Mouse (Mus musculus): ENCODE results near the gene Cym. TPM values are rescaled to one million over a fixed set of nuclear protein-coding genes. Genes with fewer than 3 reads are reported as not detected.

The Cym gene
- polyA plus RNA-seq (2017; shearing (Covaris generic)), result under 1 TPM in 1 of 2 experiments, not detected in 1; 0.90 TPM

- ATAC-seq, result no peak
Measured at GRCm38 (mm10) chr3:107221608-107222007, at the start of gene Cym. TSS of gene Cym (minus strand) at chr3:107221732.

DNA sequence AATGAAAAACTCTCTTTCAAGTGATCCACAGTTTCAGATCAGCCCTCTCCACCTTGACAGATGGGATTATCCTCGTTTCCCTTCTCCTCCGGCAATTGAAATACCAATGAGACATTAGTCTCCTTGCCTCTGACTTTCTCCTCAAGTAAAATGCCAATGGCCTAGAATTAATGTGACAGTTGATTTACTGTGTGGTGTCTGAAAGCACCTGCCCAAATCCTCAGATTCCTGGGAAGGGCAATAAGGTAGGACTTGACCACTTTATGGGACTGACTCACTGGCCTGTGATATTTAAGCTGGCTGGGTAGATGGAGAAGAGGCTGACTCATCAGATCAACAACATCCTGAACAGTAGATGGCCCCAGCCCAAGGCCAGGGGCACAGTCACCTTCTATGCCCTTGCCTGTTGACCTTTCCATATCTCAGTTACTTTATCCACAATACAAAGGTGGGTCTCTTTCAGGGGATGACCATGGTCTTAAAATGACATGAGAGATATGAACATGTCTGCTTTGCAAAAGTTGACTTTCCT, 45.3 kb upstream of the Cym start:
- no peak for ATAC-seq

DNA sequence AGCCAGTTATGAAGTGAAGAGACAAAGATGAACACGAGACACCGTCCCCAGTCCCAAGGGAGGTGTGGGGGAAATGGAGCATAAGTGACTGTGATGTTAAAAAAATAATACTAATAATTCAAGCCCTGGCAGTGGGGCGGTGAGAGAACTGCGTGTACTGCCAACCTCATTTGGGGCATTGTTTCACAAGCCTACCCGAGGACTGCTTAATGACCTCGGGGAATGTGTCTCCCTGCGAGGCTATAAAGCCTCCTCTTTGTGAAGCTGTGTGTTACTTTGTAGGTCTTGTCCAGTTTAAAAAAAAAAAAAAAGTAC, 40.3 kb upstream of the Cym start:
- ATAC-seq, result no peak

- ATAC-seq, result no peak
Measured at GRCm38 (mm10) chr3:107260956-107261850, 39.7 kb upstream of the Cym start.

- no peak for ATAC-seq
Measured at GRCm38 (mm10) chr3:107257924-107258323, 36.4 kb upstream of the Cym start.

GRCm38 (mm10) chr3:107256724-107257123, 35.2 kb upstream of the Cym start:
- ATAC-seq, result no peak

GRCm38 (mm10) chr3:107255992-107256391, 34.5 kb upstream of the Cym start:
- ATAC-seq, result no peak

GRCm38 (mm10) chr3:107253925-107254324, 32.4 kb upstream of the Cym start:
- no peak for ATAC-seq

GRCm38 (mm10) chr3:107252035-107252434, 30.5 kb upstream of the Cym start:
- no peak for ATAC-seq

DNA sequence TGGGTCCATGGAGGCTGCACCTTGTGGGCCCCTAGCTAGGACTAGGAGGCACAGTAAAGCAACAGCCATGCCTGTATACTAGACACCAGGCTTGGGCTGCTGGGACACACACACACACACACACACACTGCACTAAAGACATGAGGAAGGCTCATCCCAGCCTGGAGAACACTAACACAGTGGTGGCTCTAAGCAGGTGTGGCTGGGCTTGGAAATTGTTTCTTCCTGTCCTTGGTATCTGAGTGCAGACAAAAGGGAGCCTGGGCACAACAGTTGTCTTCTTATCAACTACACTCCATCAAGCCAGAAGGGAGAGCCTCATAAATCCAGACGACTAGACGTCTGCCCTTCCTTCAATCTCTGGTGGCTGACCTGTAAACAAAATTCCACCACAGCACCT, 28.8 kb upstream of the Cym start:
- ATAC-seq, result no peak

GRCm38 (mm10) chr3:107249042-107249441, 27.5 kb upstream of the Cym start:
- no peak for ATAC-seq

- ATAC-seq, result no peak
Measured at GRCm38 (mm10) chr3:107246876-107247275, 25.3 kb upstream of the Cym start.

- no peak for ATAC-seq
Measured at GRCm38 (mm10) chr3:107241389-107242094, 20.0 kb upstream of the Cym start.

DNA sequence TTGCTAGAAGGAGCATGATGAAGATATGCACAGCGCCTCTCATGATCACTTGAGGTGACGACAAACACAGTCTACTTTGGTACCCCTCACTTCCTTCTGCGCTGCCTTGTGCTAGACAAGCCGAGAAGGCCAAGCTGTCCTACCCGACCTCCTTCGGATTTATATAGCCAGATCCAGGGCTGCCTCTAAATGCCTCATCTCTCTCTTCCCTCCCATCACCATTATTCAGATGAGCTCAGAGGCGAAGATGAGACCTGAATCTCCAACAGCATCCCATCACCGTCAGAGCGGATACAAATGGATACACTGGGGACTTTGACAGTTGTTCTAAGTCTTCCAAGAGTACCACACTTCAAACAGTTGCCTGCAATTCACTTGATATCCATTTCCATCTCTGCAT, 18.1 kb upstream of the Cym start, which contains the start of gene Prok1:
Prok1 (minus strand) TSS at position 101 of the 400 bp plus-strand sequence.
- ATAC-seq, result no peak

DNA sequence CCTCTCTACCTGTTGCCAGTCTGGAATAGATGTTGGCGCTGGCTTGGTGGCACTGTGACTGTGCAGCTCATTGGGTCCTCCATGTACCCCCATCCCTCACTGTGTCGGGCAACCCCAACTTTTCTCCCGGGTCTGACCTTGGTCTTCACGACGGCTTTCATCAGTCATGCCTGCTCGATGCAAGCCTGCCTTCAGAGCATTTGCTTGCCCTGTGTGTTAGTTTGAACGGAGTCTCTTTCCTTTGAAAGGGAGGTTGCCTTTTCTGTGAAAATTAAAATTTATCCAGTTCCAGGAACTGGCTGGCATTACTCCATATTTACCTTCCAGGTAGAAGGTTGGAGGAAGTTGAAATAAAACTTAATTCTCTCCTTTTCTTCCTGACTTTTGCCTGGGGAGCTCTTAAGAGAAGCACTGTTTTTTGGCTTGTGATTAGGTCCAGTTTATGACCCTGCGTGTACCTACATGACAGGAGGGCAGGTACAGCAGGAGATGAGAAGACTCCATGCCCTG, 17.0 kb upstream of the Cym start:
- no peak for ATAC-seq

GRCm38 (mm10) chr3:107238051-107238450, 16.5 kb upstream of the Cym start:
- ATAC-seq, result no peak

DNA sequence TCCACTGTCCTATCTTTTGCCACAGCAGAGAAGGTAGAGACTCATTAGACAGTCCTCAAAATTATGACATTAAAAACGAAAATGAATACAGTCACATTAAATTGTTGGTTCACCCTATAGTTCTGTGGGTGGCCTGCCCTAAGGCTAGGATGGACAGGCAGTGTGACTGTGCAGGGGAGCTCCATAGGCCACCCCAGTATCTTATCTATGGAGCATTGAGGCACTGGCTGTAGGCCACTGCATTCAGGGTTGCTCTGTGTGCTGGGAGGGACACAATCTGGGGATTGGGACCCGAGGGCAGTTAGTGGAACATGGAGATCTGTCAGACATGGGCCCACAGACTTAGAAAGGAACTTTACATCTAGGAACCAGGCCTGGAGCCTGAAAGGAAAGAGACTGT, 12.4 kb upstream of the Cym start:
- ATAC-seq, result no peak

- ATAC-seq, result peak; percentile 97
Measured at GRCm38 (mm10) chr3:107233351-107233813, 11.8 kb upstream of the Cym start.

- no peak for ATAC-seq
Measured at GRCm38 (mm10) chr3:107231202-107231601, 9.7 kb upstream of the Cym start.

DNA sequence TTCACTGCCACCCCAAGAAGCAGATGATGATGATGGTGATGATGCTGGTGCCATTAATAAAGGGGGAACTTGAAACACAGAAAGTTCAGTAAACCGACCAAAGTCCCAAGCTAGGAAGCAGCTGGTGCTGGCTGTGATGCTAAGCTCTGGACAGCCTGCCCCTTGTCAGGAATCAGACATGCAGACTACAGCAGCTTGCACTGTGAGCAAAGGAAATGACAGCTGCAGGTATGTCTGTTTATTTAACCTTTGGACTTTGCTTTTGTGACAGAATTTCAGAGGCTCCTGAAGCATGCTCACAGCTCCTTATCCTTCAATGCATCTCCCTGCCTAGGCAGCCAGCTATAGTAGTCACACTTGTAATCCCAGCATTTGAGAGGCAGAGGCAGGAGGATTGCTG, 9.0 kb upstream of the Cym start, which contains the start of gene A630076J17Rik:
A630076J17Rik (plus strand) TSS at position 88 of the 400 bp plus-strand sequence.
- no peak for ATAC-seq

DNA sequence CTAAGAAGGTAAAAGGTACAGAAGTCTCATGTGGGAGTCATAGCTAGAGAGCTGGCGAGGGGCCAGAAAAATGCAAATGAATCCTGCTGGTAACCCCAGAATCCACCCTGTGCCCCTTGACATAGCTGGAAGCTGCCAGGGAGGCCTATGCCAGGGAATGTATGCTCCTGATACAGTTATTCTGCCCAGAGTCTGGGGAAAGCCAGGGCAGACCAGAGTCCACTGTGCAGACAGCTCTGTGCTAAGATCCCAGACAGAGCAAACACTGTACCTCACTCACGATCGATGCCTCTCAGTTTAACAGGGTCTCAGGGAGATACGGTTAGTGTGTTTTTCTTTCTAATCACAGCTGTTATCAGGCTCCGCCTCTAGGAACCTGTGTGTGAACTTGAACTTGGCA, 8.3 kb upstream of the Cym start:
- ATAC-seq, result no peak

GRCm38 (mm10) chr3:107229221-107229620, 7.7 kb upstream of the Cym start:
- no peak for ATAC-seq

DNA sequence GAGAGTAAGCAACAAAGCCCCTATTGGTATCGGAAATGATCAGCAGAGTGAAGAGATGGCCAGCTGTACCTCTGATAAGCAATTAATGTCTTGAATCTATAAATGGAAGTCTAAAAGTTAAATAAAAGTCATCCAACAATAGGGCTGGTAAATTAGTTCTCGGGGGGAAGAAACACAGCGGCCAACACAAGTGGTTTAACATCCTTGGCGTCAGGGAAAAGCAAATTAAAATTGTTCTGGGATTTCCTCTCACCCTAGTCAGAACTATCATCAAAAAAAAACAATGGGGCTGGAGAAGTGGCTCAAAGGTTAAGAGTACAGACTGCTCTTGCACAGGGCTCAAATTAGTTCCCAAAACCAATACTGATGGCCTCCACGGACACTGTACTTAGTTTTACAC, 4.3 kb upstream of the Cym start:
- no peak for ATAC-seq

All from activated CD4-positive, CD25-positive, alpha-beta regulatory T cell, adult 4 months (primary cell).